Mouse (Mus musculus): ENCODE measurements around the gene Gm6370.
"Not testable (repeated sequence)": the region's sequence is repeated elsewhere in the genome, so short reads cannot be mapped to it uniquely, and the experiment has no call there.

- not testable (repeated sequence) for TF ChIP-seq TAL1, GATA1 (IDR thresholded peaks at IDR 0.05; ENCODE audit: low read length)
These were observed 22.7 kb downstream of the Gm6370 start, which contains the start of gene Gm3402 for GRCm38 (mm10) chr5:146513823-146514222.

Measured in erythroblast, embryonic 14.5 days (primary cell).